Mouse (Mus musculus) sigmoid colon, adult 10 weeks (tissue): Measurements from ENCODE around the gene Skida1. TPM values are rescaled to one million over a fixed set of nuclear protein-coding genes. Genes with fewer than 3 reads are reported as not detected.

Experiments
- polyA plus RNA-seq: library from polyadenylated mRNA; stranded (reverse); fragments of 350-450 nt; fragmentation: Illumina TruSeq; extraction: RNeasy Lipid Tissue Mini Kit (QIAGEN cat#74804); gene quantifications from one replicate; pipeline ENCODE4 v1.2.3, GENCODE M21; 2014; ENCODE audit warnings: low read depth, low replicate concordance

Skida1 gene
- 2.5 TPM for polyA plus RNA-seq

DNA sequence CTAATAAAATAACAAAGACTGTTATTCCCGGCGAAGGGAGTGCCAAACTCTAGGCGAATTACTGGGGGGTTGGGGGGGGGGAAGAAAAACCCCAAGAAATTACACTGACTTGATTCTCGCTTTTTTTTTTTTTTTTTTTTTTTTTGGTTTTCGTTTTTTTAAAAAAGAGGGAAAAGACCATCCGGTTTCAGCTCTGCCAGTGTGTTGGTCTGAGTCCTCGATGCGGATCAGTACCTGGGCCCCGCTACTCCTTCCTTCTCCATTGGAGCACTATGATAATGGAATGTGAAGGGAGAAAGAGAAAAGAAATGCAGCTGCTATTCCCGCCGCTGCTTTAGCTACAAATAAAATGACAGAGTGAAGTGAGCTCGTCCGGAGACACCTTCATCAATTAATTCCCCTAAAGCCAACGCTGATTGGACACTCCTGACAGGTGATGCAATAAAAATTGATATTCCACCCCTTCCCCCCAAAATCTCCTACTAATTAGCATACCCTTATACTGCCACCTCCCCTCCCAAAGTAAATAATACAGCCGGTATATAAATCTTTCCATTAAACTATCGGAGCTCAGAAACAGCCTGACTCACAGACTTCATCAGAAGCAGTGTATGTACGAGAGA, at the start of gene Skida1:
Gene Skida1, minus strand, starts transcription at position 599 of the 623 bp plus-strand sequence.

DNA sequence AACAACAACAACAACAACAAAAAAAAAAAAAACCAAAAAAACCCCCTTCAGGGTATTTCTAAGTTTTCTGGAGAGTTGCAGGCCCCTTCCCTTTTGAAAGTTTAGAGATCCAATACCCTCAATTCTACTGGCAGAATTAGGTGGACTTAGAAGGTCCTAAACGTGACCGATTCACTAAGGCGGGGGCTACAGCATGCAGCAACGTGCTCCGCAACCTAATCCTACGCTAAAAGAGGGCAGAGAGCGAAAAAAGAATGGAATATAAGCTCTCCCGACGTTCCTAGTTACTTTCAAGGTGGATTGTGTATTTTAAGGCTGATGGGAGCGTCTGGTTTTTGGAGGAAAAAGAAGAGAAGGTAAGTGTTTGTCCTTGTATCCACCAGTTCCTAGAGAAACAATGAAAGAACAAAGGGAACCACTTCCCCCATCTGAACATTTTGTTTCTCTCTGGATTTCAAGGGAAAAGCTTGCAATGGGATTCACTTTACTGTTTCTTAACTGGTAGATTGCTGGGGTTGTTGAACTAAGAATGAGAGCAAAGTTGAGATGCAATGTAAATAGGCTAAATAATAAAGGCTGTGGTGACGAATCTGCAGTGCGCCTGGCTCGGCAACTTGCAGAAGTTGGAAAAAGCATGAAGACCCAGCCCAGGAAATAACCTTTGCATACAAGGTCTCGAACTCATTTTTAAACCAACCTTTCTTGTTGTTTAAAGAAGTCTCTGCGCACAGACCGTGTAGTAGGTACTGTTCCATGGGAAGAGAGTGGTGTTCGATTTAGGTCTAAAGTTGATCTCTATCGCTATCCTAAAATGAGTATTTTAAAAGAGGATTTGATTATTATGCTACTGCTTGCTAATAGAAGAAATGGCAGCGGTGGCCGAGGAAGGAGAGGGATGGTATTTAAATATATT, 6.4 kb upstream of the Skida1 start, which contains the start of gene Mllt10:
Gene Mllt10, plus strand, starts transcription at position 222 of the 913 bp plus-strand sequence.

DNA sequence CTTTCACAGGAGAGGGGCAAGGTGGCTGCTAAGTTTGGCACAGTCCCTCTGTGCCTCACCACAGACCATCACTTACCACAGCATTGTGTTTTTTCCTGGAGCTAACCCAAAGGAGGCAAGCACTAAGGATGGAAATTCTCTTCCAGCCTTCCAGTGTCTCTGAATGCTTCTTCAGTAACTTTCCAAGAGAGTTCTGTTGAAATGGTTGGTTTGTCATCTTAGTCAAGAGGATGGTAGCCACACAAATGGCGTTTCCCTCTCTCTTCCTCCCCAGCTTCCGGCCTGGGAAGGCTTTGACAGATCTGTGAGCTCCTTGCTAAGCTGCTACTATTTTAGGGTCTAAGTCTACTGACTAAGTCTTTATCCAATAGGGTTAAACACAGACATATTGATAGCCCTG, 11.4 kb downstream of the Skida1 start, which contains the start of gene A930004D18Rik:
Gene A930004D18Rik, minus strand, starts transcription at position 247 of the 400 bp plus-strand sequence.

DNA sequence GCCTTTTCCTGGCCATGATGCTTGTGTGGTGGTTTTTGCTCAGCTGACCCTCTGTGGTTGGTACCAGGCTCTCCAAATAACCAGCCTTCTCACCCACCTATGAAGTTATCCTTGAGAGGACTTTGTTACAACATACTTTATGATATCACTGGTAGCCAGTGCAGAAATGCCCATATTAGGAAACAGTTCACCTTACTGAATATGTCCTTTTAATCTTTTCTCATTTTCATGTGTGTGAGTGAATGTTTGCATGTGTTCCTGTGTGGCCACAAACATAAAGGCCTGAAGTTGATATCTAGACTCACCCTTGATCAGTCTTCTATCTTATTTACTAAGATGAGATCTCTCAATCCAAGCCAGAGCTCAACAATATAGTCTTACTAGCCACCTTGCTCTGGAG, 52.0 kb downstream of the Skida1 start, which contains the start of gene H2al2a:
Gene H2al2a, minus strand, starts transcription at position 101 of the 400 bp plus-strand sequence.

Other genes with a start within 250 kb of the Skida1 start
- not detected for gene H2al2a, start 52.1 kb downstream of the Skida1 start, polyA plus RNA-seq
- 0.50 TPM for gene A930004D18Rik, start 11.3 kb downstream of the Skida1 start, polyA plus RNA-seq
- 44.3 TPM for gene Mllt10, start 6.2 kb upstream of the Skida1 start, polyA plus RNA-seq